Mouse (Mus musculus) spleen, adult 2 months (tissue): ENCODE results near the gene Itga11.

Experiments
- CTCF ChIP-seq: fragments of 200-500 bp; IDR thresholded peaks from 2 replicates; pipeline ENCODE4 v1.5.1; 2011; ENCODE audit warnings: mild to moderate bottlenecking, inconsistent platforms; ENCODE audit not compliant: insufficient read depth, insufficient read length, insufficient replicate concordance; ENCODE audit errors: extremely low read depth
- POLR2A ChIP-seq: fragments of 200-500 bp; IDR thresholded peaks from 2 replicates; pipeline ENCODE4 v1.6.1; 2011; ENCODE audit warnings: low read depth, low read length, inconsistent platforms

GRCm38 (mm10) chr9:62768361-62768760, 90.7 kb downstream of the Itga11 start:
- TF ChIP-seq POLR2A (no peak), CTCF (no peak)
